Mouse (Mus musculus) hindbrain, embryonic 16.5 days (tissue): ENCODE measurements at regions not wholly inside any gene's neighbourhood (a gene's known extent, or its start where the extent isn't known, plus 50 kb on each side); places are given as distances from the start of the nearest gene placed in this dataset.

Experiments
- ATAC-seq: fragments of 200-750 bp; cut with Nextera tagmentation; 2 replicates; pipeline ENCODE4 v1.8.0; 2017; ENCODE audit warnings: moderate TSS enrichment, moderate library complexity
- H3K27ac ChIP-seq: fragments of 300-500 bp; sonication (generic); 2 replicates; pipeline ENCODE4 v1.5.1; 2014; ENCODE audit warnings: low read depth, mild to moderate bottlenecking, control low read depth, low read length, moderate library complexity
- H3K27me3 ChIP-seq: fragments of 300-500 bp; sonication (generic); replicated peaks from 2 replicates; pipeline ENCODE4 v1.6.1; 2014; ENCODE audit warnings: low read length; ENCODE audit not compliant: control insufficient read depth, insufficient read depth
- H3K36me3 ChIP-seq: fragments of 300-500 bp; sonication (generic); 2 replicates; pipeline ENCODE4 v1.6.1; 2014; ENCODE audit warnings: mild to moderate bottlenecking, low read length, moderate library complexity, mixed read lengths; ENCODE audit not compliant: control insufficient read depth, insufficient read depth
- H3K4me1 ChIP-seq: fragments of 300-500 bp; sonication (generic); 2 replicates; pipeline ENCODE4 v1.6.1; 2014; ENCODE audit warnings: low read depth, low read length; ENCODE audit not compliant: control insufficient read depth, insufficient read depth
- H3K4me2 ChIP-seq: fragments of 300-500 bp; sonication (generic); 2 replicates; pipeline ENCODE4 v1.6.1; 2014; ENCODE audit warnings: mild to moderate bottlenecking, low read length, control low read depth, moderate library complexity
- H3K4me3 ChIP-seq: fragments of 300-500 bp; sonication (generic); 2 replicates; pipeline ENCODE4 v1.5.1; 2014; ENCODE audit warnings: mild to moderate bottlenecking, low read length, control low read depth, moderate library complexity
- H3K9ac ChIP-seq: fragments of 300-500 bp; sonication (generic); 2 replicates; pipeline ENCODE4 v1.6.1; 2014; ENCODE audit warnings: low read depth, mild to moderate bottlenecking, control low read depth, low read length, moderate library complexity
- H3K9me3 ChIP-seq: fragments of 300-500 bp; sonication (generic); 2 replicates; pipeline ENCODE4 v1.6.1; 2014; ENCODE audit warnings: mild to moderate bottlenecking, low read length, moderate library complexity; ENCODE audit not compliant: control insufficient read depth
- WGBS: fragments of 180-500 bp; shearing (Covaris S2); extraction: QIAGEN DNeasy Blood & Tissue Kit; methylation state at CpG from one replicate; pipeline ENCODE4 v1.1.7; 2014; 5-methylcytosine and 5-hydroxymethylcytosine counted together

GRCm38 (mm10) chr7:64064460-64065241, 89.0 kb upstream of the Trpm1 start:
- no peak for ATAC-seq
- H3K9me3 ChIP-seq = no peaks in the 10 kb centered on the region
- H3K4me3 ChIP-seq = no peak overlapping the region
- no peaks in the 10 kb centered on the region for H3K36me3 ChIP-seq
- no peaks in the 10 kb centered on the region for H3K4me1 ChIP-seq
- H3K27me3 ChIP-seq = no peaks in the 10 kb centered on the region
- H3K27ac ChIP-seq = no peak overlapping the region
- no peak overlapping the region for H3K9ac ChIP-seq
- no peak overlapping the region for H3K4me2 ChIP-seq
- 72% methylated on average over 7 of the region's 7 CpGs for WGBS

GRCm38 (mm10) chr7:64061170-64061569, 92.5 kb upstream of the Trpm1 start:
- no peak for ATAC-seq
- no peak overlapping the region for H3K9ac ChIP-seq
- H3K4me1 ChIP-seq = no peaks in the 10 kb centered on the region
- no peaks in the 10 kb centered on the region for H3K36me3 ChIP-seq
- H3K27ac ChIP-seq = no peak overlapping the region
- no peak overlapping the region for H3K4me2 ChIP-seq
- 77% methylated on average over 4 of the region's 4 CpGs for WGBS
- no peak overlapping the region for H3K4me3 ChIP-seq
- H3K9me3 ChIP-seq = no peaks in the 10 kb centered on the region
- no peaks in the 10 kb centered on the region for H3K27me3 ChIP-seq

- H3K36me3 ChIP-seq = no peaks in the 10 kb centered on the region
- ATAC-seq = no peak
- H3K27me3 ChIP-seq = no peaks in the 10 kb centered on the region
- no peak overlapping the region for H3K27ac ChIP-seq
- H3K9me3 ChIP-seq = no peaks in the 10 kb centered on the region
- no peak overlapping the region for H3K9ac ChIP-seq
- H3K4me3 ChIP-seq = no peak overlapping the region
- 96% methylated on average over 1 of the region's 1 CpGs for WGBS
- H3K4me2 ChIP-seq = no peak overlapping the region
- H3K4me1 ChIP-seq = no peaks in the 10 kb centered on the region
These were observed 93.1 kb upstream of the Trpm1 start for GRCm38 (mm10) chr7:64060582-64060981.

- Histone ChIP-seq H3K36me3 (no peaks in the 10 kb centered on the region), H3K27me3 (no peaks in the 10 kb centered on the region), H3K4me2 (no peak overlapping the region), H3K4me1 (no peaks in the 10 kb centered on the region), H3K9me3 (no peaks in the 10 kb centered on the region), H3K4me3 (no peak overlapping the region), H3K27ac (no peak overlapping the region), H3K9ac (no peak overlapping the region)
- 0% methylated on average over 1 of the region's 1 CpGs for WGBS
- no peak for ATAC-seq
These were observed 93.6 kb upstream of the Trpm1 start for GRCm38 (mm10) chr7:64060051-64060450.

GRCm38 (mm10) chr7:64058282-64058872, 95.3 kb upstream of the Trpm1 start:
- no peak overlapping the region for H3K27ac ChIP-seq
- H3K27me3 ChIP-seq = no peaks in the 10 kb centered on the region
- 37% methylated on average over 4 of the region's 4 CpGs for WGBS
- H3K36me3 ChIP-seq = no peaks in the 10 kb centered on the region
- no peak overlapping the region for H3K9ac ChIP-seq
- ATAC-seq = no peak
- H3K4me1 ChIP-seq = no peaks in the 10 kb centered on the region
- no peak overlapping the region for H3K4me2 ChIP-seq
- no peaks in the 10 kb centered on the region for H3K9me3 ChIP-seq
- H3K4me3 ChIP-seq = no peak overlapping the region

- Histone ChIP-seq H3K4me3 (no peak overlapping the region), H3K9me3 (no peaks in the 10 kb centered on the region), H3K4me1 (no peaks in the 10 kb centered on the region), H3K4me2 (no peak overlapping the region), H3K36me3 (no peaks in the 10 kb centered on the region), H3K9ac (no peak overlapping the region), H3K27me3 (no peaks in the 10 kb centered on the region), H3K27ac (no peak overlapping the region)
- WGBS = 58% methylated on average over 4 of the region's 4 CpGs
- ATAC-seq = peak; percentile 61; the same call in 1 of the 2 replicates
These were observed 95.8 kb upstream of the Trpm1 start for GRCm38 (mm10) chr7:64057873-64058272.

GRCm38 (mm10) chr7:64056498-64056897, 97.1 kb upstream of the Trpm1 start:
- Histone ChIP-seq H3K27me3 (no peaks in the 10 kb centered on the region), H3K4me3 (no peak overlapping the region), H3K4me1 (no peaks in the 10 kb centered on the region), H3K4me2 (no peak overlapping the region), H3K36me3 (no peaks in the 10 kb centered on the region), H3K9ac (no peak overlapping the region), H3K9me3 (no peaks in the 10 kb centered on the region), H3K27ac (no peak overlapping the region)
- 76% methylated on average over 3 of the region's 3 CpGs for WGBS
- ATAC-seq = no peak

- no peaks in the 10 kb centered on the region for H3K36me3 ChIP-seq
- no peak overlapping the region for H3K4me2 ChIP-seq
- no peak for ATAC-seq
- no peak overlapping the region for H3K4me3 ChIP-seq
- H3K9ac ChIP-seq = no peak overlapping the region
- no peaks in the 10 kb centered on the region for H3K27me3 ChIP-seq
- H3K4me1 ChIP-seq = no peaks in the 10 kb centered on the region
- H3K27ac ChIP-seq = no peak overlapping the region
- WGBS = 85% methylated on average over 4 of the region's 4 CpGs
- no peaks in the 10 kb centered on the region for H3K9me3 ChIP-seq
These were observed 98.6 kb upstream of the Trpm1 start for GRCm38 (mm10) chr7:64054996-64055395.

- no peak overlapping the region for H3K9ac ChIP-seq
- H3K4me1 ChIP-seq = peaks cover 6% of the 10 kb centered on the region
- 51% methylated on average over 12 of the region's 12 CpGs for WGBS
- H3K27me3 ChIP-seq = no peaks in the 10 kb centered on the region
- no peak overlapping the region for H3K4me3 ChIP-seq
- H3K36me3 ChIP-seq = no peaks in the 10 kb centered on the region
- ATAC-seq = no peak
- no peak overlapping the region for H3K27ac ChIP-seq
- H3K4me2 ChIP-seq = no peak overlapping the region
- H3K9me3 ChIP-seq = no peaks in the 10 kb centered on the region
These were observed 99.9 kb upstream of the Trpm1 start for GRCm38 (mm10) chr7:64053766-64054165.
